Mouse (Mus musculus) intestine, postnatal 0 days (tissue): ENCODE results near the gene Naa20. TPM values are rescaled to one million over a fixed set of nuclear protein-coding genes. Genes with fewer than 3 reads are reported as not detected.

Experiments
- ATAC-seq: fragments of 200-750 bp; cut with Nextera tagmentation; 2 replicates; pipeline ENCODE4 v1.8.0; 2017; ENCODE audit warnings: mild to moderate bottlenecking, moderate TSS enrichment, moderate library complexity
- H3K27ac ChIP-seq: fragments of 300-500 bp; sonication (generic); 2 replicates; pipeline ENCODE4 v1.5.1; 2014; ENCODE audit warnings: mild to moderate bottlenecking, low read depth, low read length, moderate library complexity
- H3K27me3 ChIP-seq: fragments of 300-500 bp; sonication (generic); replicated peaks from 2 replicates; pipeline ENCODE4 v1.6.1; 2014; ENCODE audit warnings: low read length, mixed read lengths; ENCODE audit not compliant: control insufficient read depth, insufficient read depth
- H3K36me3 ChIP-seq: fragments of 300-500 bp; sonication (generic); 2 replicates; pipeline ENCODE4 v1.6.1; 2014; ENCODE audit warnings: mild to moderate bottlenecking, moderate library complexity; ENCODE audit not compliant: control insufficient read depth, insufficient read depth
- H3K4me1 ChIP-seq: fragments of 300-500 bp; sonication (generic); replicated peaks from 2 replicates; pipeline ENCODE4 v1.6.1; 2014; ENCODE audit warnings: antibody characterized with exemption, low read length, mixed read lengths; ENCODE audit not compliant: control insufficient read depth, insufficient read depth
- H3K4me2 ChIP-seq: fragments of 300-500 bp; sonication (generic); replicated peaks from 2 replicates; pipeline ENCODE4 v1.6.1; 2014; ENCODE audit warnings: low read depth, mild to moderate bottlenecking, moderate library complexity
- H3K4me3 ChIP-seq: fragments of 300-500 bp; sonication (generic); 2 replicates; pipeline ENCODE4 v1.5.1; 2014; ENCODE audit warnings: low read depth, low read length
- H3K9ac ChIP-seq: fragments of 300-500 bp; sonication (generic); 2 replicates; pipeline ENCODE4 v1.6.1; 2014; ENCODE audit warnings: mild to moderate bottlenecking, low read depth, low read length
- H3K9me3 ChIP-seq: fragments of 300-500 bp; sonication (generic); 2 replicates; pipeline ENCODE4 v1.6.1; 2016; ENCODE audit warnings: mixed run types; ENCODE audit not compliant: control insufficient read depth
- CTCF ChIP-seq: sonication (generic); IDR thresholded peaks from 2 replicates; pipeline ENCODE4 v1.5.1; 2016; ENCODE audit warnings: low read depth, mild to moderate bottlenecking, control low read depth, antibody characterized with exemption, moderate library complexity
- WGBS: fragments of 180-500 bp; shearing (Covaris S2); extraction: QIAGEN DNeasy Blood & Tissue Kit; methylation state at CpG from one replicate; pipeline ENCODE4 v1.1.7; 2014; 5-methylcytosine and 5-hydroxymethylcytosine counted together
- polyA plus RNA-seq: library from polyadenylated mRNA; unstranded; fragments of >200 nt; fragmentation: Nextera tagmentation; extraction: Ambion mirVana; gene quantifications from 2 replicates; pipeline ENCODE4 v1.2.1, GENCODE M21; 2015

The Naa20 gene
- polyA plus RNA-seq, 1 experiment from 2014 or later = 106 TPM

DNA sequence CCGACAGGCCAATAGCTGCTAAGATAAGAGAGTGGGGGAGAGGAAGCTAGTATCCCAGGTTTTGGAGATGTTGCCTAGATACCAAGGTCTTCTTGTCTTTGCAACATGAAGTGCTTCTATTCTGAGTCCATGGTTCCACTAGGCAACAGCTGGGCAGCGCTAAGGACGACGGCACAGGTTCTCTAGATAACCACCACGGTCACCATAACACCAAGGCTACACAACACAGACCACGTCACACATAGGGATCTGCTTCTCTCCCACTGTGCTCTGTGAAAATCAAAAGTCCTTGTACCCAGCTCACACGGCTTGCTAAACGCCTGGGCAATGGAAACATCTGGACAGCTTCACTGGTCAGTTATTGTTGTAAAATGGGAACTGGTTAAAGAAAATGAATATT lies 35.1 kb downstream of the Naa20 start:
- Histone ChIP-seq H3K4me2 (no peak overlapping the region), H3K27me3 (no peaks in the 10 kb centered on the region), H3K36me3 (peaks cover 3% of the 10 kb centered on the region; the same call in 1 of the 2 replicates), H3K4me1 (0 out of 2 replicates have a peak, but pooled peaks cover 5% of the 10 kb centered on the region), H3K4me3 (no peak overlapping the region), H3K9ac (no peak overlapping the region), H3K9me3 (no peaks in the 10 kb centered on the region), H3K27ac (no peak overlapping the region)
- no peak for TF ChIP-seq CTCF
- no peak for ATAC-seq
- 77% methylated on average over 8 of the region's 8 CpGs for WGBS

DNA sequence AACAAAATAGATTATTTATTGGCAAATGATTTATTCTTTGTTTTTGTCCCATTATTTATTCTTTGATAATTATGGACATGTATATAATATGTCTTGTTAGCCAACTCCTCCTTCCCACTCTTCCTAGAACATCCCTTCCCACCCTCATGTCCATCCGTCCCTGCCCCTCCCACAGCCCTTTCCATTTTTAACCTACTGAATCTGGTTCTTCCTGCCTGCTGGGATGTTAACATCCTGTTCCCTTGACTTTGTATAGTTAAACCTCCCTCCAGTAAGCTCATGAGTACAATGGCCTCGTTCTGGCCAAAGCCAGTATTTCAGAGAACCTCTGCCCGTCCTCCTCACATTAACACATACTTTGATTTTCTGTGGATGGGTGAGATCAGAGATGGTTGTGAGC lies 39.5 kb downstream of the Naa20 start:
- no peak overlapping the region for H3K9ac ChIP-seq
- H3K27ac ChIP-seq = no peak overlapping the region
- WGBS = 59% methylated on average over 3 of the region's 3 CpGs

DNA sequence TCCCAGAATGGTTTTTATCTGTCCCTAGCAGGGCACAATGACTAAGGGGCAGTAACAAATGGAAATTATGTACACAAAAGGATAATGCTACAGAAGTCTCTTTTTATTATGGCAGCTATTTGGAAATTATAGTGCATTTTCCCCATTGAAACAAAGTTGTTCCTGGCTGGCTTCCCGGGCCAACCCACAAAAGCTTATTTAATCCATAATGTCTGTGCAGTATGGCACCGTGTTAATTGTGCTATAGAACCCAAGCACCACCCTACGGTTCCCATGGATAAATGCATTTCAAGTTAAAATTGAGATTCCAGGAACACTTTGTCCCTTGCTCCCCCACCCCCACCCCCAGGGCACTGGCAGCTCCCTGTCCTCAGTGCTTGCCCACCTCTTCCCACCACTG lies 42.4 kb downstream of the Naa20 start:
- WGBS = 85% methylated on average over 3 of the region's 3 CpGs
- Histone ChIP-seq H3K27me3 (no peaks in the 10 kb centered on the region), H3K36me3 (no peaks in the 10 kb centered on the region), H3K9me3 (no peaks in the 10 kb centered on the region), H3K4me3 (no peak overlapping the region), H3K9ac (no peak overlapping the region), H3K4me2 (no peak overlapping the region), H3K4me1 (no peaks in the 10 kb centered on the region), H3K27ac (no peak overlapping the region)
- ATAC-seq = no peak
- no peak for TF ChIP-seq CTCF

More for the DNA sequence above, 39.5 kb downstream of the Naa20 start:
- Histone ChIP-seq H3K27me3 (no peaks in the 10 kb centered on the region), H3K4me1 (no peaks in the 10 kb centered on the region), H3K36me3 (no peaks in the 10 kb centered on the region), H3K9me3 (no peaks in the 10 kb centered on the region), H3K4me2 (no peak overlapping the region), H3K4me3 (no peak overlapping the region)
- TF ChIP-seq CTCF = no peak
- no peak for ATAC-seq

- Histone ChIP-seq H3K27ac (no peak overlapping the region), H3K9me3 (no peaks in the 10 kb centered on the region), H3K4me1 (no peaks in the 10 kb centered on the region), H3K4me2 (no peak overlapping the region), H3K36me3 (no peaks in the 10 kb centered on the region), H3K4me3 (no peak overlapping the region), H3K9ac (no peak overlapping the region), H3K27me3 (no peaks in the 10 kb centered on the region)
- no peak for TF ChIP-seq CTCF
- no peak for ATAC-seq
- WGBS = 69% methylated on average over 7 of the region's 7 CpGs
These were observed 46.6 kb downstream of the Naa20 start for GRCm38 (mm10) chr2:145948402-145948954.

- no peak for TF ChIP-seq CTCF
- Histone ChIP-seq H3K36me3 (no peaks in the 10 kb centered on the region), H3K27ac (no peak overlapping the region), H3K4me3 (no peak overlapping the region), H3K4me2 (no peak overlapping the region), H3K27me3 (no peaks in the 10 kb centered on the region), H3K9me3 (no peaks in the 10 kb centered on the region), H3K4me1 (no peaks in the 10 kb centered on the region), H3K9ac (no peak overlapping the region)
- no peak for ATAC-seq
- WGBS = 57% methylated on average over 11 of the region's 11 CpGs
These were observed 47.7 kb downstream of the Naa20 start for GRCm38 (mm10) chr2:145949475-145950068.

GRCm38 (mm10) chr2:145950239-145950638 lies 48.3 kb downstream of the Naa20 start:
- Histone ChIP-seq H3K9ac (no peak overlapping the region), H3K27me3 (no peaks in the 10 kb centered on the region), H3K4me1 (no peaks in the 10 kb centered on the region), H3K27ac (no peak overlapping the region), H3K9me3 (no peaks in the 10 kb centered on the region), H3K36me3 (no peaks in the 10 kb centered on the region), H3K4me3 (no peak overlapping the region), H3K4me2 (no peak overlapping the region)
- TF ChIP-seq CTCF = no peak
- ATAC-seq = no peak
- WGBS = 45% methylated on average over 10 of the region's 10 CpGs

DNA sequence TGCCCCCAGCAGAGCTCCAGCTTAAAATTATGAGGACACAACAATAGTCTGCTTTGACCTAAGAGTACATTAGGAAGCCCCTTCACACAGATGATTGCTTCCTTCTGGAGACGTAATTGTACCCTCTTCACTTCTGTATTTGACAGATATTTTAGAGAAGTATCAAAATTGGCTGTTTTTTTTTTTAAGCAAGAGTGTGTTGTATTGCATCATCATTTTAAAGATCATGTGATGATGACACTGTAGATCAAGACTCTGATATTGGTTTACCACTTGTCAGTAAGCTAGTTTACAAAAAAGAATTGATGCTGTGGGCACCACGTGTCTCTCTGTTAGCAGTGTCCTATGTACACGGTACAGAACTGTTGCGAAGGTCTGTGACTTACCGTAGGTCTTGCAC lies 50.8 kb downstream of the Naa20 start:
- 71% methylated on average over 5 of the region's 5 CpGs for WGBS
- Histone ChIP-seq H3K4me3 (no peak overlapping the region), H3K9ac (no peak overlapping the region), H3K27ac (no peak overlapping the region), H3K36me3 (no peaks in the 10 kb centered on the region), H3K4me1 (no peaks in the 10 kb centered on the region), H3K9me3 (no peaks in the 10 kb centered on the region), H3K27me3 (no peaks in the 10 kb centered on the region), H3K4me2 (no peak overlapping the region)
- no peak for TF ChIP-seq CTCF
- ATAC-seq = no peak
